Mouse (Mus musculus) adrenal gland, adult (tissue): Measurements from ENCODE around the gene Kif13a.
A peak's percentile ranks its signal among the peaks of the same experiment; 100 is the strongest.

Experiments
- DNase-seq, 2 experiments: peaks; one replicate each; pipeline ENCODE4 v3.0.0; 2022 to 2023; ENCODE audit warnings: low spot score in 1 of 2; ENCODE audit not compliant: inconsistent age in 2 of 2

Kif13a gene

GRCm38 (mm10) chr13:46929719-46930658, at the start of gene Kif13a:
TSS of gene Kif13a (minus strand) at chr13:46929867.
- peak; percentile 94 to 98 for DNase-seq

- no peak for DNase-seq
Observed at GRCm38 (mm10) chr13:46976532-46976931, 46.9 kb upstream of the Kif13a start.

GRCm38 (mm10) chr13:46975930-46976329, 46.3 kb upstream of the Kif13a start:
- no peak for DNase-seq

GRCm38 (mm10) chr13:46975031-46975551, 45.4 kb upstream of the Kif13a start:
- DNase-seq: no peak

- DNase-seq: no peak
Observed at GRCm38 (mm10) chr13:46970286-46970945, 40.7 kb upstream of the Kif13a start.

- DNase-seq: no peak
Observed at GRCm38 (mm10) chr13:46968626-46969025, 39.0 kb upstream of the Kif13a start.

GRCm38 (mm10) chr13:46967308-46967707, 37.6 kb upstream of the Kif13a start:
- DNase-seq: no peak

GRCm38 (mm10) chr13:46960878-46961474, 31.3 kb upstream of the Kif13a start:
- no peak for DNase-seq

- DNase-seq: peak; percentile 48 to 60
Observed at GRCm38 (mm10) chr13:46959139-46959538, 29.5 kb upstream of the Kif13a start.

GRCm38 (mm10) chr13:46951212-46951611, 21.5 kb upstream of the Kif13a start:
- no peak for DNase-seq

GRCm38 (mm10) chr13:46949741-46950140, 20.1 kb upstream of the Kif13a start:
- DNase-seq: no peak

GRCm38 (mm10) chr13:46948027-46948426, 18.4 kb upstream of the Kif13a start:
- DNase-seq: no peak

- DNase-seq: no peak
Observed at GRCm38 (mm10) chr13:46946041-46946440, 16.4 kb upstream of the Kif13a start.

GRCm38 (mm10) chr13:46945256-46945655, 15.6 kb upstream of the Kif13a start:
- no peak for DNase-seq

GRCm38 (mm10) chr13:46943294-46943693, 13.6 kb upstream of the Kif13a start:
- DNase-seq: no peak

- no peak for DNase-seq
Observed at GRCm38 (mm10) chr13:46934116-46934515, 4.4 kb upstream of the Kif13a start.

GRCm38 (mm10) chr13:46932846-46933245, 3.2 kb upstream of the Kif13a start:
- DNase-seq: no peak

- DNase-seq: no peak
Observed at GRCm38 (mm10) chr13:46932049-46932448, 2.4 kb upstream of the Kif13a start.

- DNase-seq: no peak
Observed at GRCm38 (mm10) chr13:46930659-46931046, 986 bp upstream of the Kif13a start.

GRCm38 (mm10) chr13:46928961-46929691, 541 bp downstream of the Kif13a start:
- peak; percentile 69 to 90 for DNase-seq

GRCm38 (mm10) chr13:46928404-46928803, 1.3 kb downstream of the Kif13a start:
- DNase-seq: no peak
